Mouse (Mus musculus) layer of hippocampus, adult 9-11 months (tissue): ENCODE measurements at regions not wholly inside any gene's neighbourhood (a gene's known extent, or its start where the extent isn't known, plus 50 kb on each side); places are given as distances from the start of the nearest gene placed in this dataset.

ENCODE experiments used
- DNase-seq: peaks from one replicate; pipeline ENCODE4 v3.0.0; 2022

DNA sequence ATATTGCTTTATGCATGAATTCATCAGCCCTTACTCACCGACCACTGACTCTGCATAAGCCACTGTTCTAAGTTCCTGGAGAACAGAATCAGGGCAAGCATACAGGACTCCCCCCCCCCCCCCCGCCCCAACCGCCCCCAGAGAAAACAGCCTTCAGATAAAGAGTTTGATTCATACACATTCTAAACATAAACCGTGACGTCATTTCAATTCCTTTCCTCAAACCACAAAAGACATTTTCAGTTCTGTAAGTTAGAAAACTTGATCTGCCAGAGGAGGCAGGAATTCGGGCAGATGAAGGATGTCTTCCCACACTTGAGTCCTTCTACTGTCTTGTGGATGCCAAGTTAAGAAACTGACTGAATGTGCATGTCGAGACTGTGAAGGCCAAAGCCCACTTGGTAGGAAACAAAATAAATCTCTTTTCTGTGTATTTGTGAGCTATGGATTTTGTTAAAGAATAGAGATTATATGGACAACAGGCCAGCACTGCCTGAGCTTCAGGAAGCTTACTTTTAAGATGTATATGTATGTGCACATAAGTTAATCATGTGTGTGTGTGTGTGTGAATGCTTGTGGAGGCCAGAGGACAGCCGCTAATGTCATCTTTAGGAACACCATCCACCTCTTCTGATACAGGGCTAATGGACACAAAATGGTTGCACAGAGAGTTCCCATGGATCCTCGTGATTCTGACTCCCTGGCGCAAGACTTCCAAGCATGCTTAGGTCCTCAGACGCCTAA, 202.4 kb downstream of the Sox4 start:
- no peak for DNase-seq

DNA sequence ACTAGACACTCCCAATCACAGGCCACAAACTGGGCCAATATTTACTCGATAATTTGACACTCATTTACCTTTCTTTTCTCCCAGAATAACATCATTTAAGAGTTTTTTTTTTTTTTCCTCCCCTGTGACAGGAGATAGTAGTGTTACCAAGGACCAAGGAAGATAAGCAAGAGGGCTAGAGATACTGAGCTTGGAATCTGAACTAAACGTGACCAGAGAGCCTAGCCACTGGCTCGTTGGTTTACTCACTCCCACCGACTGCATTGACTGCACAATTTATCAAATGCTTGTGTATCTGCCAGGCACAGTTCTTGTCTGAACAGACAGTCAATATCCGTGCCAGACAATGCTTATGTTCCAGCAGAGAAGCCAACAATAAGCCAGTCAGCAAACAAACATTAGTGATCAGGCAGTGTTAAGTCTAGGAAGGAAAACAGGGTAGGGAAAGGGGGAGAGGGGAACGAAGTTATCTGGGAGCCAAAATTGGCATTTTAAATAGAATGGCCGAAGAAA, 213.3 kb downstream of the Sox4 start:
- no peak for DNase-seq

GRCm38 (mm10) chr13:28738160-28739100, 215.1 kb downstream of the Sox4 start:
- no peak for DNase-seq

DNA sequence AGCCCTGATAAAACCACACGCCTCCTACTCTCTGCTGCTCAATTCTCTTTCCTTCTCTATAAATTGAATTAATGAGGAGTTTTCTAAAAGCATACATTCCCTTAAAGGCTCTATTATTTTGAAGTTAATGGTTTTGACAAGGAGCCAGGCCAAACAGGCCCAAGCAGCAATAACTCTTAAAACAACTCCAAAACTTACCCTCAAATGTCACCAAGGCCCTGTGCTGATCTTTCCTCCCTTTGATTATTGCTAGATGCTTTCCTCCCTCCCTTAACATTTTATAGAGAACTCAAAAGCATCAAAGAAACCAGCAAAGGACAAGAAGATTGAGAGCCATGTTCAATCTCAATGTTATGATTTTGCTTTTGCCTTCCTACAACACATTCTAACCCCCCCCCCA, 221.0 kb downstream of the Sox4 start:
- DNase-seq, result no peak

DNA sequence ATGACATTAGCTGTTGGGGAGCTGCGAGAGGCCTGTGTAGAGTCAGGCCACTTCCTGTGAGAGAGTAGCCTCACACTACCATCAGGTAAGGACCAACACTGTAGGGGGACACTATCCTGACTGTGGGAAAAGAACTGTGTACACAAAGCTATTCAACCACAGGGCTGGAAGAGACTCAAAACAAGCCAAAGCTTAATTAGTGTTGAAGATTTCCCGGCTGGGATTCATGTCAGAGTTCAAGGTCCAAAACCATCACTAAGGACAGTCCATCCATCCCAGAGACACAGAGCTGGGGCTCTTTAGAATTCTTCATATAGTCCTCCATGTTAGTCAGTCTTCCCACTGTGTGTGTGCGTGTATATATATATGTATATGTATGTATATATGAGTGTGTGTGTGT, 221.5 kb downstream of the Sox4 start:
- DNase-seq, result no peak

- DNase-seq, result no peak
Measured at GRCm38 (mm10) chr13:28730059-28730580, 223.4 kb downstream of the Sox4 start.

- no peak for DNase-seq
Measured at GRCm38 (mm10) chr13:28728768-28729167, 224.7 kb downstream of the Sox4 start.

DNA sequence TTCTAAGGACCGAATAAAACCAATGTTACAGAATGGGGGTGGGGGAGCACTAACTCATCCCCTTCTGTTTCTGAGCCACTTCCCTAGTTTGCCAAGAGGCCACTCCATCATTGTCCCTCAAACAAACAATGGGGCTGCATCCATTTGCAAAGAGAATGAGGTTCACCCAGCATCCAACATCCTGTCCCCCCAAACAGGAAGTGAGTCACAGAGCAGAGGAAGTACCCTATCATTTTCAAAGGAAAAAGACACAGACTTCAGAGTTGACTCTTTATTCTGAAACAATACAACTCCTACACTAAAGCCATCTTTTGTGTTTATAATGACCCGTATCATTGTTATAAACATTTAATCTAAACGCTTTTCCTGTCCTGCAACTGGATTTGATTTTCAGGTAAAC, 229.2 kb downstream of the Sox4 start:
- no peak for DNase-seq

DNA sequence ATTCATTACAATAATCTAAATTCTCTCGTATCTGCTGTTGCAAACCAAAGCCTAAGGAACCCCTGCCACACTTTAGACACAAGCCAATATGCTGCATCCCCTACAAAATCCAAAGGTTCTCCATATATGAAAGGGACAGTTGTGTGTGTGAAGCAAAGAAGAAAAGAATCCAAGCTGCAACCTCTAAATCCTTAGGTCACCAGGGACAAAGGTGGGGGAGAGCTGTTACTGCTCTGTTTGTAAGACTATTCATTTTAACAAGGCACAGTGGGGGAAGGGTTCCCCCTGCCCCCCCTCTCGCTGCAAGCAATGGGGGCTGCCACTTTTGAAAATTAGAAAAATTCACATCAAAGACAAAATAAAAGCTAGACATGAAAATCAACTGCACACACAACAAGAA, 231.4 kb downstream of the Sox4 start:
- DNase-seq, result no peak

DNA sequence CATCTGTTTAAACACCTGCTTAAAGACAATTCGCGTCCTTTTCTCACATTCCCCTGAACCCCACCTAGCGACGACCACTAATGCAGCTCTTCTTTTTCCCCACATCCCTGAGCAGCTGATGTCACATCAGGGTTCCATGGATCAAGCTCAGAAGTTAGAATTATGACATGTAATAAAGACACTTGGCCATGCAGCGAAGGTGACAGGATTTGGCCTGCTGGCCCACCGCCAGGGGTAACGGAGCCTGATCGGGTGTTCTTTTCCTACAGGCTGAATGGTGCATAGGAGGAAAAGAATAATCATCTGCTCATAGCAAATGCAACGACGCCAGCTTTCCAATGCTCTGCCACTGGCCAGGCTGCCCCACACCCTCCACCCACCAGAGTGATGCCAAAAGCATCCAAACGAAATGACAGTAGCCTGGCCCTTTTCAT, 231.9 kb downstream of the Sox4 start:
- no peak for DNase-seq

DNA sequence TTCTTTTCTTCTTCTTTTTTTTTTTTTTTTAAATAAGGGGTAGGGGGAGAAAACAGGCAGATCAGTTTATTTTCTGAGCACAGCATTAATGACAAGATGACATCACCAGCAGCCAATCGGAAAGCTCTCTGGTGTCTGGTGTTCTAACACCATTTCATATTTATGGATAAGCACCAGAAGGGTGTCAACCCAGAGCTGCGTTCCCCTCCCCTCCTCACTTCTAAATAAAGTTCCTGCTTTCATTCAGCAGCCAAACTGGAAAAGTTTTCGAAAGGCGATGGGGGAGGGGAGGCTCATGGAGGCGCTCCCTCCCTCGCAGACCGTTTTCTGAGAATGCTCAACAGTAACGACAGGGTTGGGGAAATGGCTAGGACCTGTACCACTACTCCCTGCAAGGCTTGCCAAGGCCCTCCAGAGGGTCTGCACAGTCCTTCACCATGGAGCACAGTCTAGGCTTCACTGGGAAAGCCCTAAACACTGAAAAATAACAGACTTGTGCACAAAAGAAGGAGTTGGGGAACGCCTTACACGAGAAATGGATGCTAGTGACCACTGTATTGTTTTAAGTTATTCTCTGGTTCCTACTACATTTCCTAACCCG, 232.8 kb downstream of the Sox4 start:
- DNase-seq, result peak; percentile 13

GRCm38 (mm10) chr13:28720169-28720568, 233.3 kb downstream of the Sox4 start:
- DNase-seq, result no peak

- no peak for DNase-seq
Measured at GRCm38 (mm10) chr13:28718868-28719265, 234.6 kb downstream of the Sox4 start.

DNA sequence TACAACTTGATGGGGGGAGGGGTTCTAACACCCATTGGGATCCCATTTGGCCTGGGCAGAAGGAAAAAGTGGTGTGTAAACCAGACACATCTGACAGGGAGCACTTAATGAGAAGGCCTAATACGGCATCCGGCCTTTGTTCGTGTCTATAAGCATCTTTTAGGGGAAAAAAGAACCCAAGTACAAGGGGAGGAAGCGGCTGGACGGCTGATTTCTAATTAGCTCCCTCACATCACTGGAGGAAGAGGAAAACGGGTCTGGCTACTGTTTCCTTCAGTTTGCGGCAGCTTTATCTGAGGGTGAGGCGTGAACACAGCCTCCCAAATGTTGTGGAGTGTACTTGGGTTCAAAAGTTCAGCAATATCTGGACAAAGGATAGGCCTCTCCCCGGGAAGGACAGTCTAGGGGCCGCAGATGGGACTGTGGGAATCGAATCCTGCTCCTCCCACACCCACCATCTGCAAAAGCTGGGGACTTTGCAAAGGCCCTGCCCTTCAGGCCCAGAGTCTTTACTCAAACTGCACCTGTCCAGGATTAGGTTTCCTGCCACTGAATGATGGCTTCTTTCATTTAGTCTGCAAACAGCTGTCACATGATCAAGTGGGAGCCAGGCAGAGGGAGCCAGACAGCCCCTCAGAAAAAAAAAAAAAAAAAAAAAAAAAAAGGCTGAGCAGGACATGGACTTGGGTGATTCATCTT, 235.2 kb downstream of the Sox4 start:
- no peak for DNase-seq

GRCm38 (mm10) chr13:28717404-28717803, 236.1 kb downstream of the Sox4 start:
- DNase-seq, result no peak

DNA sequence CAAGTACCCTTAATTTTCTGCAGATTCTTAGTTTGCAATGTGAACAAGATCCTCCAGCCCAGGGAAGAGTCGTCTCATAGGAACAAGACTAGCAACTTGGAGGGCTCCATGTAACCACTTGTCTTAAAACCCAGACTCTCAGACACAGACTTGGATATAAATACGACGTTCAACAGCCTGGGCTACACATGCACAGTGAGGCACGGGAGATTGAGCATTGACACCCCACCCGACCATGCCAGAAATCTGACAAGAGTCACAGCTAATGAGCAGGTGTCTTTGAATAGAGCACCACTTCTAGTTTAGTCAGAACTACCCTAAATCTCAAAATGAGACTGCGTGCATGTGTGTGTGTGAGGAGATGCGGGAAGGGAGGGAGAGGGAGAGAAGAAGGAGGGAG, 243.5 kb downstream of the Sox4 start:
- no peak for DNase-seq

DNA sequence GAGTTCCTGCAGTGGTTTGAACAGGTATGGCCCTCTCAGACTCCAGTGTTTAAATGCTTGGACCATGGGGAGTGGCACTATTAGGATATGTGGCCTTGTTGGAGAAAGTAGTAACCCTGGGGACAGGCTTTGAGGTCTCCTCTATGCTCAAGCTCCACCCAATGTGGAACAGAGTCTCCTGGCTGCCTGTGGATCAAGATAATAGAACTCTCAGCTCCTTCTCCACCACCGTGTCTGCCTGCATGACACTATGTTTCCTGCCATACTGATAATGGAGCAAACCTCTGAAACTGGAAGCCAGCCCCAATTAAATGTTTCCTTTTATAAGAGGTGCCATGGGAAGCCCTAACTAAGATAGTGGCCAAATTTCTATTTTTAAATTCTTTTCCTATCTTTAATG, 252.2 kb downstream of the Sox4 start:
- no peak for DNase-seq

GRCm38 (mm10) chr13:28700081-28700480, 253.4 kb downstream of the Sox4 start:
- DNase-seq, result no peak

DNA sequence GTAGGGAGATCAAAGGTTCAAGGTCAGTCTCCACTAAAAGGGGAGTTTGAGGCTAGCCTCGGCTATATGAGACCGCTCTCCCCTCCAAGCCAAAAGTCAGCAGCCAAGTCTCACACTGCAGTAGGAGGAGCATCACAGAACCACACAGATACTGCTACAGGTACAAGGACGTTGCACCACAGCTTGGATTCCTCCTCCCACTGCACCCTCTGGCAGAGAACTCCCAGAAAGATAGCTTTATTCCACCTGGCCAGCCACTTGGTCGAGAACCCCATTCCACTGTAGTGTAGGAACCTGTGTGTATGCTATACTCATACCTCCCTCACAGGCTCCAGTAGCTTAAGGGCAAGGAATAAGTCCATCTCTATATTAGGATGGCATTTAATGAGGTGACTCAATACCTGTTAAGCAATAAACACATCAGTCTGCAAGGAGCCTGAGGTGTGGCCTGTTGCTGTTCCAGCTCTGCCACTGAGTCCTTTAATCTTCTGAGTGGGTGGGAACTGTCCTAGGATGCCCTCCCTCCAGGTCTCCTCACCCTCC, 254.0 kb downstream of the Sox4 start:
- no peak for DNase-seq

DNA sequence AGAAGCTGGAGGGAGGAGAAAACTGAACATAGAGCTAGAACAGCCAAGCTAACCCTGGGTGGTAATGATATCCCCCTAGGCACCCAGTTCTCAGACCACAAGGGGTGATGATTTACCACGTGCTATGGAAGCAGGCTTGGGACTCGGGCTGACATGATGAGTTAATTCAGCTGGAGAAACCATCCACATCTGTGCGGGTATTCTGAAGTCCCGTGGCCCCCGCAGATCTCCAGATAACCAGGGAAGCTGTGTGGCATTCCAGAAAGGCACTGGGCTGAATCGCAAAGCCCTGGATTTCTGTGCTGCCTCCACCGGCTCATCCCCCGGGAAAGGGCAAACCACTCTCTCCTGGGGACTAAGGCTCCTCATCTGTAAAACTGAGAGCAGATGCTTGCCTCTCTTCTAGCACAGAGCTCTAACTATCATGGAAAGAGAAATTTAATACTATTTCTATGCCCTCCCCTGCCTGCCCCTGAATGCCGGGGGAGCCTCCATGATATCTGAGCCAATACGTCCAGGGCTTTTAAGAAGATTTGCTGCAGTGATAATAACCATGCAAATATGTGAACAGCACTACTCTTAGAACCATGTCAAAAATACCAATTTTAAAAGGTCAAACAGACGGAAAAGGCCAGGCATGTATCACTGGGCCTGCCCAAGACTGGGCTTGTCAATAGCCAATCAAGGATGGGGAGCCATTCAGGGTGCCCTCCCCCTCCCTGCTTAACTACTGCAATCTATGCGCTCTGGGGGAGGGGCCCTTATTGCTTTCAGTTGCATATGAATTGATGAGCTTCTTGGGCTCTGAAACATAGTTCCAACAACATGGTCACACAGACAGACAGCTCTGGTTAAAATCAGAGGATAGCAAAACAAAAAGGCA, 255.5 kb downstream of the Sox4 start:
- no peak for DNase-seq

- no peak for DNase-seq
Measured at GRCm38 (mm10) chr13:28693078-28693477, 260.4 kb downstream of the Sox4 start.
